Mouse (Mus musculus): ENCODE measurements around the gene Scg5.

The Scg5 gene

GRCm38 (mm10) chr2:113841656-113842437 lies 12.9 kb upstream of the Scg5 start:
- Histone ChIP-seq H3K9me3 (ENCODE audit: low read length) (no peaks in the 10 kb centered on the region), H3K4me1 (replicated peaks; ENCODE audit: low read depth, low read length) (peaks cover 20% of the 10 kb centered on the region), H3K4me3 (replicated peaks; ENCODE audit: low read length) (no peak overlapping the region), H3K36me3 (ENCODE audit: insufficient read depth, low read length) (peaks cover 93% of the 10 kb centered on the region), H3K27me3 (ENCODE audit: insufficient read depth, low read length) (no peaks in the 10 kb centered on the region)
- TF ChIP-seq CTCF (conservative IDR thresholded peaks at IDR 0.05; ENCODE audit: low read length): no peak

GRCm38 (mm10) chr2:113839488-113839887 lies 10.6 kb upstream of the Scg5 start:
- no peak overlapping the region for H3K4me3 ChIP-seq (replicated peaks; ENCODE audit: low read length)
- H3K4me1 ChIP-seq (replicated peaks; ENCODE audit: low read depth, low read length): peaks cover 5% of the 10 kb centered on the region; the same call in 1 of the 2 replicates
- no peaks in the 10 kb centered on the region for H3K9me3 ChIP-seq (ENCODE audit: low read length)
- peaks cover 93% of the 10 kb centered on the region for H3K36me3 ChIP-seq (ENCODE audit: insufficient read depth, low read length)
- H3K27me3 ChIP-seq (ENCODE audit: insufficient read depth, low read length): no peaks in the 10 kb centered on the region
- TF ChIP-seq CTCF (conservative IDR thresholded peaks at IDR 0.05; ENCODE audit: low read length) (no peak), NANOG (IDR thresholded peaks at IDR 0.05; ENCODE audit: borderline replicate concordance, low read length) (no peak), POU5F1 (IDR thresholded peaks at IDR 0.05; ENCODE audit: borderline replicate concordance, low read length) (no peak)

DNA sequence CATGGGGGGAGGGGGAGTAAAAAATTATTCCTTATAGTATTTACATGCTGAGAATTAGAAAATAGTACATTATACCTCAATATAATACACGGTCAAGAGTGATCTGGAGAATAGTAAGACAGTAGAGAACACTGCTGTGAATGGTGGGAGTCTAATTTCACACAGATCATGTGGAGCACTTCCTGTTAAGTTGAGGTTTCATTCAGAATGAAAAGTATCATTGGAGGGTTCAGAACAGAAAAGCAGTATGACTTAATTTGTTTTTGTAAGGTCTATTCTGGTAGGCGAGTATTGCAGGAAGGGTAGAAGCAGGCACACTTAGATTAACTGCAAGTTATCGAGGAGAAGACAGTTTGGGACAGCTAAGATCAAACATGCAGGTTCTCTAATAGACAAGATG lies 6.3 kb upstream of the Scg5 start:
- peaks cover 87% of the 10 kb centered on the region for H3K36me3 ChIP-seq (ENCODE audit: insufficient read depth, low read length)
- H3K4me1 ChIP-seq (replicated peaks; ENCODE audit: low read depth, low read length): peaks cover 12% of the 10 kb centered on the region; the same call in 1 of the 2 replicates
- no peak overlapping the region for H3K4me3 ChIP-seq (replicated peaks; ENCODE audit: low read length)
- H3K27me3 ChIP-seq (ENCODE audit: insufficient read depth, low read length): no peaks in the 10 kb centered on the region
- H3K9me3 ChIP-seq (ENCODE audit: low read length): no peaks in the 10 kb centered on the region
- TF ChIP-seq POU5F1 (IDR thresholded peaks at IDR 0.05; ENCODE audit: borderline replicate concordance, low read length) (no peak), CTCF (conservative IDR thresholded peaks at IDR 0.05; ENCODE audit: low read length) (no peak), NANOG (IDR thresholded peaks at IDR 0.05; ENCODE audit: borderline replicate concordance, low read length) (no peak)

- no peaks in the 10 kb centered on the region for H3K27me3 ChIP-seq (ENCODE audit: insufficient read depth, low read length)
- H3K4me3 ChIP-seq (replicated peaks; ENCODE audit: low read length): peak overlapping the region; percentile 43
- peaks cover 34% of the 10 kb centered on the region for H3K4me1 ChIP-seq (replicated peaks; ENCODE audit: low read depth, low read length)
- H3K9me3 ChIP-seq (ENCODE audit: low read length): no peaks in the 10 kb centered on the region
- no peak for TF ChIP-seq NANOG (IDR thresholded peaks at IDR 0.05; ENCODE audit: borderline replicate concordance, low read length)
- no peak for TF ChIP-seq POU5F1 (IDR thresholded peaks at IDR 0.05; ENCODE audit: borderline replicate concordance, low read length)
- TF ChIP-seq CTCF (conservative IDR thresholded peaks at IDR 0.05; ENCODE audit: low read length): no peak
- H3K36me3 ChIP-seq (ENCODE audit: insufficient read depth, low read length): peaks cover 20% of the 10 kb centered on the region
Measured at GRCm38 (mm10) chr2:113828086-113828942, 607 bp downstream of the Scg5 start.

- peaks cover 20% of the 10 kb centered on the region for H3K4me1 ChIP-seq (replicated peaks; ENCODE audit: low read depth, low read length)
- TF ChIP-seq NANOG (IDR thresholded peaks at IDR 0.05; ENCODE audit: borderline replicate concordance, low read length): no peak
- no peak for TF ChIP-seq POU5F1 (IDR thresholded peaks at IDR 0.05; ENCODE audit: borderline replicate concordance, low read length)
- peak; percentile 95 for TF ChIP-seq CTCF (conservative IDR thresholded peaks at IDR 0.05; ENCODE audit: low read length)
- H3K9me3 ChIP-seq (ENCODE audit: low read length): peaks cover 6% of the 10 kb centered on the region
- no peak overlapping the region for H3K4me3 ChIP-seq (replicated peaks; ENCODE audit: low read length)
- no peaks in the 10 kb centered on the region for H3K36me3 ChIP-seq (ENCODE audit: insufficient read depth, low read length)
- no peaks in the 10 kb centered on the region for H3K27me3 ChIP-seq (ENCODE audit: insufficient read depth, low read length)
Measured at GRCm38 (mm10) chr2:113823909-113824308, 5.0 kb downstream of the Scg5 start.

- no peaks in the 10 kb centered on the region for H3K36me3 ChIP-seq (ENCODE audit: insufficient read depth, low read length)
- peaks cover 11% of the 10 kb centered on the region for H3K4me1 ChIP-seq (replicated peaks; ENCODE audit: low read depth, low read length)
- H3K9me3 ChIP-seq (ENCODE audit: low read length): peaks cover 22% of the 10 kb centered on the region
- no peak overlapping the region for H3K4me3 ChIP-seq (replicated peaks; ENCODE audit: low read length)
- no peak for TF ChIP-seq POU5F1 (IDR thresholded peaks at IDR 0.05; ENCODE audit: borderline replicate concordance, low read length)
- no peak for TF ChIP-seq NANOG (IDR thresholded peaks at IDR 0.05; ENCODE audit: borderline replicate concordance, low read length)
- no peak for TF ChIP-seq CTCF (conservative IDR thresholded peaks at IDR 0.05; ENCODE audit: low read length)
- H3K27me3 ChIP-seq (ENCODE audit: insufficient read depth, low read length): no peaks in the 10 kb centered on the region
Measured at GRCm38 (mm10) chr2:113822367-113822766, 6.6 kb downstream of the Scg5 start.

GRCm38 (mm10) chr2:113821176-113821734 lies 7.7 kb downstream of the Scg5 start:
- Histone ChIP-seq H3K4me3 (replicated peaks; ENCODE audit: low read length) (no peak overlapping the region), H3K4me1 (replicated peaks; ENCODE audit: low read depth, low read length) (peaks cover 11% of the 10 kb centered on the region), H3K9me3 (ENCODE audit: low read length) (peaks cover 29% of the 10 kb centered on the region), H3K27me3 (ENCODE audit: insufficient read depth, low read length) (no peaks in the 10 kb centered on the region), H3K36me3 (ENCODE audit: insufficient read depth, low read length) (no peaks in the 10 kb centered on the region)
- TF ChIP-seq POU5F1 (IDR thresholded peaks at IDR 0.05; ENCODE audit: borderline replicate concordance, low read length) (no peak), NANOG (IDR thresholded peaks at IDR 0.05; ENCODE audit: borderline replicate concordance, low read length) (no peak), CTCF (conservative IDR thresholded peaks at IDR 0.05; ENCODE audit: low read length) (no peak)

DNA sequence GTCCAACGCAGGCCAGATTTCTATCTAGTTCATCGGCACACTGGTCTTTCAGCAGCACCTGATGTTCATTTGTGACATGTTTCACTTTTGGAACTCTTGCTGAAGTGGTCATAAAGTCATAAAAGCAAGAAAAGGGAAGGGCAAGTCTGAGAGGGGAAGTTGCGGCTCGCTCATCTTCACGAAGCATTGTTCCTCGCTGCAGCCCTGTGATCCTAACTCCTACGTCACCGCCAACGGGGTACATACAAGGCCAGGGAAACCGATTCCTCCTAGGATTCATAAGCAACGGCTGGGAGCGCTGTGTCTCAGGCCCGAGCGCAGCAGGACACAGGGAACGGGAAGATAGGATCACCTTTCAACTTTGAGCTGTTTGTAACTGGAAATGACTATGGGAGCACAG lies 8.8 kb downstream of the Scg5 start:
- peaks cover 10% of the 10 kb centered on the region for H3K4me1 ChIP-seq (replicated peaks; ENCODE audit: low read depth, low read length)
- TF ChIP-seq POU5F1 (IDR thresholded peaks at IDR 0.05; ENCODE audit: borderline replicate concordance, low read length) (no peak), CTCF (conservative IDR thresholded peaks at IDR 0.05; ENCODE audit: low read length) (no peak), NANOG (IDR thresholded peaks at IDR 0.05; ENCODE audit: borderline replicate concordance, low read length) (no peak)
- H3K4me3 ChIP-seq (replicated peaks; ENCODE audit: low read length): no peak overlapping the region
- no peaks in the 10 kb centered on the region for H3K36me3 ChIP-seq (ENCODE audit: insufficient read depth, low read length)
- peaks cover 29% of the 10 kb centered on the region for H3K9me3 ChIP-seq (ENCODE audit: low read length)
- no peaks in the 10 kb centered on the region for H3K27me3 ChIP-seq (ENCODE audit: insufficient read depth, low read length)
